Mouse (Mus musculus) myocyte (in vitro differentiated cells): ENCODE measurements around the gene Magt1.

Experiments
- E2F4 ChIP-seq: IDR thresholded peaks from one replicate; pipeline ENCODE4 v1.6.1; 2011; ENCODE audit warnings: mild to moderate bottlenecking, control low read depth, moderate library complexity; ENCODE audit not compliant: insufficient read depth
- MAX ChIP-seq: IDR thresholded peaks from one replicate; pipeline ENCODE4 v1.6.1; 2011; ENCODE audit warnings: low read depth, mild to moderate bottlenecking, control low read depth
- MYOD1 ChIP-seq, 3 experiments: IDR thresholded peaks; one replicate each; pipeline ENCODE4 v1.6.1; 2011; ENCODE audit warnings: control low read depth in 2 of 3, low read depth in 2 of 3, mild to moderate bottlenecking in 2 of 3, moderate library complexity in 1 of 3; ENCODE audit not compliant: insufficient read length in 2 of 3, control insufficient read depth in 1 of 3
- POLR2A ChIP-seq: IDR thresholded peaks from one replicate; pipeline ENCODE4 v1.6.1; 2011; ENCODE audit warnings: low read depth, mild to moderate bottlenecking, control low read depth, moderate library complexity; ENCODE audit not compliant: insufficient read length
- POLR2AphosphoS2 ChIP-seq: IDR thresholded peaks from one replicate; pipeline ENCODE4 v1.6.1; 2011; ENCODE audit warnings: low read depth, control low read depth; ENCODE audit not compliant: insufficient read length
- TCF12 ChIP-seq: IDR thresholded peaks from one replicate; pipeline ENCODE4 v1.6.1; 2011; ENCODE audit warnings: mild to moderate bottlenecking, control low read depth; ENCODE audit not compliant: poor library complexity, insufficient read depth, severe bottlenecking

DNA sequence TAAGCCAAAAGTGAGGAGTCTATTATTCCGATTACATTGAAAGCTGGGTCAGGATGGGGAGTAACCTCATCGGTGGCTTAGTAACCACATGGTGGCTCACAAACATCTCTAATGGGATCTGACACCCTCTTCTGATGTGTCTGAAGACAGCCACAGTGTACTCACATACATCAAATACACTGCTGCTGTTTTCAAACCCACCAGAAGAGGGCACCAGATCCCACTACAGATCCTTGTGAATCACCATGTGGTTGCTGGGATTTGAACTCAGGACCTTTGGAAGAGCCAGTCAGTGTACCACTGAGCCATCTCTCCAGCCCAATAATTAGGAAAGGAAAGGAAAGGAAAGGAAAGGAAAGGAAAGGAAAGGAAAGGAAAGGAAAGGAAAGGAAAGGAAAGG is 90.3 kb downstream of the Magt1 start:
- TF ChIP-seq MAX (no peak), POLR2A (no peak), TCF12 (no peak), E2F4 (no peak), POLR2AphosphoS2 (no peak), MYOD1 (IDR thresholded peaks at IDR 0.05; ENCODE audit: control insufficient read depth in 1 of 3, insufficient read length in 2 of 3, low read depth in 2 of 3) (no peak)
